Mouse (Mus musculus): ENCODE results near the gene Sspn. TPM values are rescaled to one million over a fixed set of nuclear protein-coding genes. Genes with fewer than 3 reads are reported as not detected.

Sspn gene
- polyA plus RNA-seq, 1 experiment from 2014 or later = 1.8 TPM

- Histone ChIP-seq H3K4me3 (no peak overlapping the region), H3K36me3 (no peaks in the 10 kb centered on the region), H3K27ac (peak overlapping the region; percentile 70), H3K27me3 (ENCODE audit: insufficient read depth, poor library complexity, severe bottlenecking) (no peaks in the 10 kb centered on the region), H3K9me3 (no peaks in the 10 kb centered on the region), H3K4me1 (replicated peaks) (peaks cover 39% of the 10 kb centered on the region)
- no peak for DNase-seq (ENCODE audit: low spot score)
- 65% methylated on average over 12 of the region's 12 CpGs for WGBS
These were observed 78.8 kb downstream of the Sspn start for GRCm38 (mm10) chr6:146010093-146010764.

- no peaks in the 10 kb centered on the region for H3K27me3 ChIP-seq (ENCODE audit: insufficient read depth, poor library complexity, severe bottlenecking)
- no peaks in the 10 kb centered on the region for H3K9me3 ChIP-seq
- DNase-seq (ENCODE audit: low spot score) = no peak
- H3K4me3 ChIP-seq = no peak overlapping the region
- H3K4me1 ChIP-seq (replicated peaks) = peaks cover 16% of the 10 kb centered on the region
- no peaks in the 10 kb centered on the region for H3K36me3 ChIP-seq
- H3K27ac ChIP-seq = no peak overlapping the region
- WGBS = 93% methylated on average over 3 of the region's 3 CpGs
These were observed 82.9 kb downstream of the Sspn start for GRCm38 (mm10) chr6:146014312-146014711.

Other genes with a start within 250 kb of the Sspn start
- gene Rassf8, start 184.9 kb upstream of the Sspn start, polyA plus RNA-seq (2016; fragmentation: Nextera tagmentation; extraction: Ambion mirVana) = 2.9 and 4.2 TPM in 2 replicates
- 1.2 TPM in 2 replicates for gene Bhlhe41, start 66.1 kb upstream of the Sspn start, polyA plus RNA-seq (2016; fragmentation: Nextera tagmentation; extraction: Ambion mirVana)

All from hindbrain, embryonic 10.5 days (tissue).